Mouse (Mus musculus): ENCODE data around the gene Vpreb3. TPM values are rescaled to one million over a fixed set of nuclear protein-coding genes. Genes with fewer than 3 reads are reported as not detected.

The Vpreb3 gene
- polyA plus RNA-seq, 1 experiment from 2014 or later = 1.2 TPM

DNA sequence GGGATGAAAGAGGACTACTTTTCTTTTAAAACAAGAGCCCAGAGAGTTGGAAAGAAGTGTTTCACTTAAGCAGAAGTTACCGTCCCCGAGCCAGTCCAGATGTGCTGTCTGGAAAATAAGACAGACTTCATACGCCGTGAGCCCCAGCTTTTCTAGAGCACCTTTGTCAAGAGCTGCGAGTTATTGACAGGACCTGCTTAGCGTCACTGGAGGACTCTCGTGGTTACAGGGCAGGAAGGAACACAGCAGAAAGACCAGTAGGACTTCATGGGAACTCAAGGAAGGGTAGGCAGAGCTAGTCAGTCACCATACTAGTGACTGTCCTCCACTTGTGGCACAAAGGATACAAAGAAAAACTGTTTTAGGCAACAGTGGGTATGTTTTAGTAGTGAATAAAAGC is 27.3 kb upstream of the Vpreb3 start:
- Histone ChIP-seq H3K36me3 (peaks cover 67% of the 10 kb centered on the region), H3K4me2 (no peak overlapping the region), H3K4me3 (replicated peaks) (no peak overlapping the region), H3K4me1 (peaks cover 19% of the 10 kb centered on the region), H3K27me3 (no peaks in the 10 kb centered on the region), H3K9me3 (replicated peaks) (no peaks in the 10 kb centered on the region), H3K9ac (no peak overlapping the region), H3K27ac (no peak overlapping the region)
- WGBS = 93% methylated on average over 7 of the region's 7 CpGs
- no peak for ATAC-seq (replicated peaks; ENCODE audit: low FRiP score)

DNA sequence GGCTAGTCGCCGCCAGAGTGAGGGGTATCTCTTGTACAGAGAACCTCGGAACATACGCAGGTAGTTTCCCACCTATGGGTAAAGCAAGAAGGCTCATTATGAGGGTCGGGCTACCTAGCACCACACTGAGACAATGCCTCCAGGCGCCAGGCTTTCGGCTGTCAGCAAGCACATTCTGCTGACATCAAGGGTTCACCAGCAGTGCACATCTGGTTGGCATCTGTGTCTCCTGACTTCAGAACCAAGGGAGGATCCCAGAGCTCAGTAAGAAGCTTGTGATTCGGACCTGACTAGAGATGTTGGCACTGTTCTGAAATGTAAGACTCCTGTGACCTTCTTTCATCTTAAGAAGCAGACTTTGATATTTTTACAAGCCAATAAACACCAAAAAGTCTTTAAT is 26.0 kb upstream of the Vpreb3 start:
- peaks cover 20% of the 10 kb centered on the region for H3K4me1 ChIP-seq
- H3K9ac ChIP-seq = no peak overlapping the region
- 88% methylated on average over 8 of the region's 8 CpGs for WGBS
- no peaks in the 10 kb centered on the region for H3K27me3 ChIP-seq
- no peak overlapping the region for H3K4me3 ChIP-seq (replicated peaks)
- H3K27ac ChIP-seq = no peak overlapping the region
- H3K9me3 ChIP-seq (replicated peaks) = no peaks in the 10 kb centered on the region
- no peak overlapping the region for H3K4me2 ChIP-seq
- H3K36me3 ChIP-seq = peaks cover 54% of the 10 kb centered on the region
- no peak for ATAC-seq (replicated peaks; ENCODE audit: low FRiP score)

DNA sequence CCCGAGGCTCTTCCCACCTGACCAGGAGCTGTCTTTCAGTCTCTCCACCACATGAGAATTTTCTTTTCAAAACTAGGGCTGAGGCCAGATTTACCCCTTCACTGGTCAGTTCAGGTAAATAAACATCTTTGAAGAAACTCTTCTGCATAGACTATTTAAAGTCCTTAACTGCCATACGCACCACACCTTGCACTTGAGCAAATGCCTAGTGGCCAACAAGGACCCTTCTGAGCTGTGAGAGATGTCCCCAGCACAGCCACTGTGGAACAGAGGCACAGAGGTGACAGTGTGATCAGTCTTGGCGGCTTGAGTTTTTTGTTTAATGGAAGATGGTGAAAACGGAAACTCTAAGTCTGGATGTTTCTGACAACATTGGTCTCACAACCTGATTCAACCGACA is 23.8 kb upstream of the Vpreb3 start:
- 80% methylated on average over 5 of the region's 5 CpGs for WGBS
- Histone ChIP-seq H3K36me3 (peaks cover 42% of the 10 kb centered on the region), H3K4me2 (no peak overlapping the region), H3K9me3 (replicated peaks) (no peaks in the 10 kb centered on the region), H3K9ac (no peak overlapping the region), H3K4me1 (peaks cover 31% of the 10 kb centered on the region), H3K27ac (no peak overlapping the region), H3K27me3 (no peaks in the 10 kb centered on the region), H3K4me3 (replicated peaks) (no peak overlapping the region)
- ATAC-seq (replicated peaks; ENCODE audit: low FRiP score) = no peak

DNA sequence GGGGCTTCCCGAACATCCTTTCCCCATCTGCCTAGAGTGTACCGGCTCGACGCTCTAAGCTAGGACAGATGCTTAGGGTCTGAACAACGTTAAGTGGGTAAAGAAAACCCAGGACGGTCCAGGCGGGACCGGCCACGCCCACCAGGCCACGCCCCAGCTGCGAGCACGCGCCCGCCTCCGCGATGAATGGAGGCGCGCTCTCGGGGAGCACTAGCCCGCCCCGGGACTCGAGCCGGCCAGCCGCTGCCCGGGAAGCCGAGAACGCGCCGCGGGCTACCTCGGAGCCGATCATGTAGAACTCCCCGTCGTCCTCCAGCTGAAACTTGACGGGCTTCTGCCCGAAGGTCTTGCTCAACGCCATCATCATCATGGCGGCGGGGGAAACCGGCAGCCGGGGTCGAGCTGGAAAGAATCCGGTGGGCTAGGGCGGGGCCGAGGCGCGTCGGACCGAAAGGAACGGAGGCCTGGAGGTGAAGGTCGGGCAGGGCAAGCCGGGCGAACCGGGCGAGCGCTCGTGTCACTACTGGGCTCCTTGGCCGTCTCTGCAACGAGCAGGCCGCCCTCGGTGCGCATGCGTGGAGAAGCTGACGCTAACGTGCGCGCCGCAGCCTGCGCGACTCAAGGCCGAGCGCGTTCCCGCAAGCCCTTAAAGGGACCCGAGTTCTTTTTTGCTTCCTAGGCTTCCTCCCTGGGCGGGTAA is 21.7 kb upstream of the Vpreb3 start, which contains the start of gene Smarcb1:
Gene Smarcb1, minus strand, starts transcription at position 592 of the 700 bp plus-strand sequence.
- H3K9ac ChIP-seq = peak within 1 kb of the TSS; percentile 95
- H3K4me2 ChIP-seq = peak within 1 kb of the TSS; percentile 74
- peak; percentile 93 for ATAC-seq (replicated peaks; ENCODE audit: low FRiP score)
- peak within 1 kb of the TSS; percentile 93 for H3K4me3 ChIP-seq (replicated peaks)
- H3K27ac ChIP-seq = peak within 1 kb of the TSS; percentile 97
- H3K4me1 ChIP-seq = peaks cover 31% of the 10 kb centered on the region
- H3K9me3 ChIP-seq (replicated peaks) = no peaks in the 10 kb centered on the region
- no peaks in the 10 kb centered on the region for H3K27me3 ChIP-seq
- peaks cover 41% of the 10 kb centered on the region for H3K36me3 ChIP-seq
- WGBS = under 1% methylated on average over 76 of the region's 76 CpGs

- H3K4me2 ChIP-seq = peak overlapping the region; percentile 74
- WGBS = 3% methylated on average over 22 of the region's 22 CpGs
- peaks cover 31% of the 10 kb centered on the region for H3K4me1 ChIP-seq
- peak; percentile 38 for ATAC-seq (replicated peaks; ENCODE audit: low FRiP score)
- H3K36me3 ChIP-seq = peaks cover 40% of the 10 kb centered on the region
- H3K9me3 ChIP-seq (replicated peaks) = no peaks in the 10 kb centered on the region
- peak overlapping the region; percentile 95 for H3K9ac ChIP-seq
- H3K4me3 ChIP-seq (replicated peaks) = peak overlapping the region; percentile 93
- no peaks in the 10 kb centered on the region for H3K27me3 ChIP-seq
- H3K27ac ChIP-seq = peak overlapping the region; percentile 97
These were observed 20.9 kb upstream of the Vpreb3 start for GRCm38 (mm10) chr10:75921726-75922560.

GRCm38 (mm10) chr10:75924324-75924723 is 18.5 kb upstream of the Vpreb3 start:
- WGBS = 59% methylated on average over 2 of the region's 2 CpGs
- Histone ChIP-seq H3K27ac (no peak overlapping the region), H3K4me2 (no peak overlapping the region), H3K4me1 (peaks cover 24% of the 10 kb centered on the region), H3K36me3 (peaks cover 40% of the 10 kb centered on the region), H3K9ac (no peak overlapping the region), H3K4me3 (replicated peaks) (no peak overlapping the region), H3K9me3 (replicated peaks) (no peaks in the 10 kb centered on the region), H3K27me3 (no peaks in the 10 kb centered on the region)
- no peak for ATAC-seq (replicated peaks; ENCODE audit: low FRiP score)

GRCm38 (mm10) chr10:75926396-75926795 is 16.5 kb upstream of the Vpreb3 start:
- no peak overlapping the region for H3K27ac ChIP-seq
- peaks cover 2% of the 10 kb centered on the region; the same call in 1 of the 2 replicates for H3K27me3 ChIP-seq
- peaks cover 39% of the 10 kb centered on the region for H3K36me3 ChIP-seq
- H3K4me3 ChIP-seq (replicated peaks) = no peak overlapping the region
- H3K9me3 ChIP-seq (replicated peaks) = no peaks in the 10 kb centered on the region
- peaks cover 26% of the 10 kb centered on the region for H3K4me1 ChIP-seq
- H3K4me2 ChIP-seq = no peak overlapping the region
- no peak for ATAC-seq (replicated peaks; ENCODE audit: low FRiP score)
- no peak overlapping the region for H3K9ac ChIP-seq
- 79% methylated on average over 13 of the region's 13 CpGs for WGBS

DNA sequence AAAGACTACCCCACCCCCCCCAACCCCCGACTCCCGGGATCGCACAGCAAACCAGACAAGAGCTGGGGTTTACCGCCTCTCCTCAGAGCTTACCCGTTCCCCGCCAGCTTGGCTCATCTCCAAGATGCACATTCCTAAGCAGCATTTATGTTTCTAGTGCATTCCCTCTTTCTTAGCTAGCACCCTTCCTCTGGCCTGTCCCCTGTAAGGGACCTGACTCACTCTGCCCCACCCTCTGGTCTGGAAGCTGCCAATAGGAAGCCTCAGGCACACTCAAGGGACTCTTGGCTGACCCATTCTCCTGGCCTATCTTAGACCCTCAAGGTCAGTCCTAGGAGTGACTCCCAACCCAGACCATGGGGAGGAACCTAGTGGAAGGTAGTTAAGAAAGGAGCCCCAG is 12.6 kb upstream of the Vpreb3 start:
- H3K4me2 ChIP-seq = peak overlapping the region; percentile 96
- no peak overlapping the region; the same call in 1 of the 2 replicates for H3K4me3 ChIP-seq (replicated peaks)
- 19% methylated on average over 6 of the region's 6 CpGs for WGBS
- peak overlapping the region; percentile 54; the same call in 1 of the 2 replicates for H3K27ac ChIP-seq
- H3K4me1 ChIP-seq = peaks cover 39% of the 10 kb centered on the region
- peaks cover 6% of the 10 kb centered on the region; the same call in 1 of the 2 replicates for H3K27me3 ChIP-seq
- H3K9ac ChIP-seq = no peak overlapping the region
- peaks cover 25% of the 10 kb centered on the region for H3K36me3 ChIP-seq
- H3K9me3 ChIP-seq (replicated peaks) = no peaks in the 10 kb centered on the region
- no peak for ATAC-seq (replicated peaks; ENCODE audit: low FRiP score)

GRCm38 (mm10) chr10:75931311-75931710 is 11.5 kb upstream of the Vpreb3 start:
- no peak overlapping the region for H3K27ac ChIP-seq
- H3K4me3 ChIP-seq (replicated peaks) = peak overlapping the region; percentile 63
- WGBS = 21% methylated on average over 7 of the region's 7 CpGs
- peaks cover 47% of the 10 kb centered on the region for H3K4me1 ChIP-seq
- H3K36me3 ChIP-seq = peaks cover 16% of the 10 kb centered on the region
- peaks cover 11% of the 10 kb centered on the region for H3K27me3 ChIP-seq
- no peaks in the 10 kb centered on the region for H3K9me3 ChIP-seq (replicated peaks)
- ATAC-seq (replicated peaks; ENCODE audit: low FRiP score) = no peak
- H3K9ac ChIP-seq = peak overlapping the region; percentile 83; the same call in 1 of the 2 replicates
- peak overlapping the region; percentile 96 for H3K4me2 ChIP-seq

- H3K4me1 ChIP-seq = peaks cover 53% of the 10 kb centered on the region
- peak overlapping the region; percentile 83 for H3K9ac ChIP-seq
- peaks cover 13% of the 10 kb centered on the region for H3K27me3 ChIP-seq
- H3K4me3 ChIP-seq (replicated peaks) = peak overlapping the region; percentile 63
- peak overlapping the region; percentile 96 for H3K4me2 ChIP-seq
- peaks cover 8% of the 10 kb centered on the region for H3K36me3 ChIP-seq
- under 1% methylated on average over 44 of the region's 44 CpGs for WGBS
- peak; percentile 75 for ATAC-seq (replicated peaks; ENCODE audit: low FRiP score)
- H3K9me3 ChIP-seq (replicated peaks) = no peaks in the 10 kb centered on the region
- H3K27ac ChIP-seq = peak overlapping the region; percentile 51
These were observed 10.7 kb upstream of the Vpreb3 start for GRCm38 (mm10) chr10:75932081-75932678.

- Histone ChIP-seq H3K27ac (peak within 1 kb of the TSS; percentile 51), H3K4me3 (replicated peaks) (peak within 1 kb of the TSS; percentile 63), H3K4me1 (peaks cover 60% of the 10 kb centered on the region), H3K27me3 (peaks cover 13% of the 10 kb centered on the region), H3K36me3 (peaks cover under 1% of the 10 kb centered on the region), H3K9ac (peak within 1 kb of the TSS; percentile 83), H3K9me3 (replicated peaks) (no peaks in the 10 kb centered on the region), H3K4me2 (peak within 1 kb of the TSS; percentile 96)
- no peak for ATAC-seq (replicated peaks; ENCODE audit: low FRiP score)
- WGBS = 27% methylated on average over 6 of the region's 6 CpGs
These were observed 10.0 kb upstream of the Vpreb3 start, which contains the start of gene Chchd10 for GRCm38 (mm10) chr10:75932891-75933290. Gene Chchd10, plus strand, starts transcription at chr10:75933130.

Data from kidney, embryonic 15.5 days (tissue).